Mouse (Mus musculus) gastrocnemius, postnatal 10 days (tissue): ENCODE results near the gene Cacna1c. TPM values are rescaled to one million over a fixed set of nuclear protein-coding genes. Genes with fewer than 3 reads are reported as not detected.

Source experiments
- DNase-seq: peaks from one replicate; pipeline ENCODE4 v3.0.0; 2021; ENCODE audit warnings: mixed read lengths
- total RNA-seq, 2 experiments: library from RNA; stranded (reverse); gene quantifications; 2 replicates each; pipeline ENCODE4 v1.2.3; 2021

Cacna1c gene
- total RNA-seq, 2 experiments from 2014 or later, result 5.2 to 7.3 TPM

GRCm38 (mm10) chr6:118848640-118849039 lies 347.6 kb downstream of the Cacna1c start:
- no peak for DNase-seq

GRCm38 (mm10) chr6:118847751-118848150 lies 348.5 kb downstream of the Cacna1c start:
- no peak for DNase-seq

- DNase-seq, result no peak
These were observed 350.4 kb downstream of the Cacna1c start for GRCm38 (mm10) chr6:118845829-118846228.

DNA sequence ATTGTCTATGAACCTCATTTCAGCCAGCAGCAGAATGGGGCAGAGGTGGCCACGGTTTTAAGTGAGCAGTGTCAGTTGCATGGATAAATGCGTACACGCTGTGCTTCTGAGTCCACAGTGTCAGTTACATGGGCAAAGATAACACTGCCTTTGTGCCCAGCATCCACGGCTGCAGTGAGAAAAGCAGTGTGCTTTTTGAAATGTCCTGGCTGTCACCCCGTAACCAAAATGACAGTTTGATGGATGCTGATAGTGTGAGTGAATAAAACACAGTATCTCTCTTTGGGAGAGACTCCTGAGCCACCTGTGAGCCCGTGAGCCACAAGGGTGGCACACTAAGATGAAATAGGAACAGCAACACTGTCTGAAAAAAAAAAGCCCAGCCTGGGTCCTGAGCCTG lies 351.0 kb downstream of the Cacna1c start:
- DNase-seq, result no peak

DNA sequence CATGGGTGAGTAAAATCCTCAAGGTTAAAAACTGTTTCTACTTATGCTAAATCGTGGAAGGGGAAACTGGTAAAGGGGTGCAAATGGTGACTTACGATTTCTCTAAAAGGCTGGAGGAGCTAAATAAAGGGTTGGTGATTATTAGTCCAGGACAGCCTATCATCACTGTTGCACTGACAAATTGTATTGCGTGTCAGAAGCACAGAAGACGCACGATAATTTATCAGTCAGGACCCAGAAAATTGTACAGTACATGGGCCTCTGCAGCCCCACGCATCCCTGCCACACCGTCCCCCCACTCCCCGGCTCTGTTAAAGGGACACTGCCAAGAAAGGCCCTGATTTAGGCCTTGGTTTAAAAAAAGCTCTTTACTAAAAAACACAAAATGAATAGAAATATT lies 352.7 kb downstream of the Cacna1c start:
- no peak for DNase-seq

GRCm38 (mm10) chr6:118841892-118842291 lies 354.3 kb downstream of the Cacna1c start:
- no peak for DNase-seq

GRCm38 (mm10) chr6:118838919-118839915 lies 357.0 kb downstream of the Cacna1c start:
- no peak for DNase-seq

GRCm38 (mm10) chr6:118836693-118837092 lies 359.5 kb downstream of the Cacna1c start:
- DNase-seq, result no peak

- no peak for DNase-seq
These were observed 362.2 kb downstream of the Cacna1c start for GRCm38 (mm10) chr6:118834046-118834445.

GRCm38 (mm10) chr6:118833049-118833448 lies 363.2 kb downstream of the Cacna1c start:
- DNase-seq, result no peak

DNA sequence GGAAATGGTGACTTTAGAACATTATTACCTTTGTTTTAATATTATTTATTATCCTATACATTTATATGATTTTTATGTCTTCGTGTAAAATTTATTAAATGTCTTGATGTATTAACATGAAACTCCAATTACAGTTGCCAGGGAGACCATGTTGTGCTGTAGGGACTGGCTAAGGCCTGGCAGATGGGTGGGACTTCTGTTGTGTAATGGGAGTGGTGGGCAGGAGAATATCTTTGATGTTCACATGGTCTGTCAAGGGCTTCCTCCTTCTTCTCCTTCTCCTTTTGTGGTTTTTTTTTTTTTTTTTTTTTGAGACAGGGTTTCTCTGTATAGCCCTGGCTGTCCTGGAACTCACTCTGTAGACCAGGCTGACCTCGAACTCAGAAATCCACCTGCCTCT lies 363.6 kb downstream of the Cacna1c start:
- no peak for DNase-seq

DNA sequence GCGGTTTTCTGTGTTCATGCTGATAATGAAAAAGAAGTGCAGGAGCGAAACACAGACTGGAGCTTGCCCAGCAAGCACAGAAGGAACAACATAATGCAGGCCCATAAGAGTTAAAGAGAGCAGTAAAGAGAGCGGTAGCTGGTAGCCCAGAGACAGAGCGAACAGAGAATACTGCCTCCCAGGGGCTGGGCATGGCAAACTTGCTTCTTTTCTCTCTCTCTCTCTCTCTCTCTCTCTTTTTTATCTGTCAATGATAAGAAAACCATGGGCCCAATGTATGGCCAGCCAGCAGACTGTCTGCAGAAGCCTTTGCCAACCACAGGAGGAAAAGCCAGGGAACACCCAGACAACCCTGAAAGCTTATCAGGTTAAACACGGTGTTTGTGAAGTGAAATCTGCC lies 365.4 kb downstream of the Cacna1c start:
- no peak for DNase-seq

GRCm38 (mm10) chr6:118828187-118828586 lies 368.0 kb downstream of the Cacna1c start:
- no peak for DNase-seq

DNA sequence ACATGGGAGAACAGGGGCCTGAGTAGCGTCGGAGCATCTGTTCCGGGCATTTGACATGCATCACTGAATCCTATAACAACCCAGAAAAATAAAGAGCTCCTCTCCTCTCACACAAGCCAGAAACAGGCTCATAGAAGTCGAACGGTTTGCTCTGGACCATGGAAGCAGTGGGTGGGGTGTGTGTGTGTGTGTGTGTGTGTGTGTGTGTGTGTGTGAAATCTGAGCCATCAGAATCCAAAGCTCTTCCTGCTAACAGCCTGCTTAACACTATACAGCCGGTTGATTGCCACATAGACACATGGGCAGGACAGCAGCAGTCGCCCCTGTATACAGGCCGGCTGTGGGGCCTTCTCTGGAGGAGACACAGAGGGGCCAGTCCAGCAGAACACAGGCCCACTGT lies 368.7 kb downstream of the Cacna1c start:
- no peak for DNase-seq

- DNase-seq, result no peak
These were observed 370.8 kb downstream of the Cacna1c start for GRCm38 (mm10) chr6:118825400-118825871.

GRCm38 (mm10) chr6:118821536-118821935 lies 374.7 kb downstream of the Cacna1c start:
- DNase-seq, result no peak

DNA sequence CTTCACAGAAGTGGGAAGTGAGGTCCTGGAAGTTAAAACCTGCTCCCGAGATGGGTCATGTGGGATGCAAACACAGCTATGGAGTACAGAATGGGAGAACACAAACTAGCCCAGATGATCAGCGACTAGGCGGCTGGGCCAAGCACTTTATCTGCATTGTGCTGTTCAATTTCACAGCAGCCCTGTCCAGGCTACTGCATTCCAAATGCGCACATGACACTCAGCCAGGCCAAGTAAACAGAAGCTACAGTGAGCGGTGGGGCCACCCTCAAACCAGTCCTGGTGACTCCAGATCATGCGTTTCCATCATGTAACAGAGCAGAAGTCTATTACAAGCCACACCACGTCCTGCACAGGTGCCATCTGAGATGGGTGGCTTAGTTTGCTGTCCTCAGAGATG lies 376.6 kb downstream of the Cacna1c start:
- DNase-seq, result no peak

DNA sequence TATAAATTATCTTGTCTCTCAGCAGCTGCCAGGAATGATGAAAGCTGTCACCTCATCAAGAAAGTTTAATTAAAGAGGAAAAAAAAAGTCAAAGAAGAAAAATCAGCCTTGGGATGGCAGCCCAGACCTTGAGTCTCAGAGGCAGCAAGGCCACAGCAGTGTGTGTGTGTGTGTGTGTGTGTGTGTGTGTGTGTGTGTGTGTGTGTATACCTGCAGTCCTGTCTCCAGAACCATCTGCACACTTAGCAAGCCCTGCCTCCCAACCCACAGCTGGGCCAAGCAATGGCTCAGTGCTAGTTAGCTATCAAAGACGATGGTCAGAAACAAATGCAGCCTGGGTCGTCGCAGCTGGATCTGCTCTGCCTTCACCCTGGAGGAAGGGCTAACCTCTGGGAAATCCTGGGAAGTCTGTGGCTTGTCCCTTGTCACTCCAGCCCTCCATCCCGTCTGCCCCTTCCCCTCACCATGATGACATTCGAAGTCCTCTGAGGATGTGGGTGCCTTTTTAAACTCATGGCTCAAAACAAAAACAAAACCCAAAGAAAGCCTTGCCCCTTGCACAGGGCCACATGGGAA lies 378.2 kb downstream of the Cacna1c start:
- DNase-seq, result no peak

DNA sequence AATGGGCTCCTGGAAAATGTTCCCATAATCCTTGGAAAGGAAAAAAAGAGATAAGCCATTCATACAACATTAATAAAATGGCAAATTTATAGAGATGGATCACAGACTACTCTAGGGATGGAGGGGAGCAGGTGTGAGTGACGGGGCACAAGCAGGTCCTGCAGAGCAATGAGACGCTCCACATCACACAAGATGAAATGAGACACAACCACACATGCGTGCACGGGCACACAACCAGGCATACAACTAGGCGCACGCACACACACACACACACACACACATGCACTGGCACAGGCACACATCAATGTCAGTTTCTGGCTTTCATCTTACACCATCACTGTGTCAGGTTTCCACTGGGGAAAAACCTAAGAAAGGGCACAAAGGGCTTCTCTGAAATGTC lies 380.0 kb downstream of the Cacna1c start:
- DNase-seq, result no peak

DNA sequence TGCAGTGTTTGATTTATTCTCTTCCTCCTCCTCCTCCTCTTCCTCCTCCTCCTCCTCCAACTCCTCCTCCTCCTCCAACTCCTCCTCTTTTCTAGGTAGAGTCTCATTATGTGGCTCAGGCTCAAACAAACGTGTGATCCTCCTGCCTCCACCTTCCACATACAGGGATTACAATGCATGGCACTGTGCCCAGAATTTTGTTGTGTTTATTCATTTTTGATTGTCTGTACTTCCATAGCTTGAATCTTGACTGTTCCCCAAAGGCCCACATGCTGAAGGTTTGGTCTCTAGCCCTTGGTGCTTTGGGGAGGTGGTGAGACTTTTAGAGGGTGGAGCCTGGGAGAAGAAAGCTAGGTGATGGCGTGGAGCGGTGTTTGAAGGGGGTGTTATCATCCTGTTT lies 383.7 kb downstream of the Cacna1c start:
- DNase-seq, result no peak

DNA sequence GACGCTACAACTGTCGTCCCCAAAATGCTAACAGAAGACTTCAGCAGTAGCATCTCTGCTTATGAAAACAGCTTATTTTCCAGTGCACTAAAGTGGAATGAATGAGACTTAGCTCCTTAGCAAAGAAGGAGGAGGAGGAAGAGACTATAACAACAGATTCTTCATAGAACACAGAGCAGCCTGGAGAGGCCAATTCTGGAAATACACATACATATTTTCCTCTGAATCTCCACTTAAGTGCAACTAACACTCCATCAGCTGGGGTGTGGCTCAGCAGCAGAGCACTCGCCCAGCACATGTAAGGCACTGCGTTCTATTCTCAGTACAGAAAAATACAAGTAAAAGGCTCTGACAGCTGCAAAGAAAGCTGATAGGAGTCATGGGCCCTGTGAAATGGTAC lies 384.2 kb downstream of the Cacna1c start:
- no peak for DNase-seq

GRCm38 (mm10) chr6:118810834-118811233 lies 385.4 kb downstream of the Cacna1c start:
- DNase-seq, result no peak

DNA sequence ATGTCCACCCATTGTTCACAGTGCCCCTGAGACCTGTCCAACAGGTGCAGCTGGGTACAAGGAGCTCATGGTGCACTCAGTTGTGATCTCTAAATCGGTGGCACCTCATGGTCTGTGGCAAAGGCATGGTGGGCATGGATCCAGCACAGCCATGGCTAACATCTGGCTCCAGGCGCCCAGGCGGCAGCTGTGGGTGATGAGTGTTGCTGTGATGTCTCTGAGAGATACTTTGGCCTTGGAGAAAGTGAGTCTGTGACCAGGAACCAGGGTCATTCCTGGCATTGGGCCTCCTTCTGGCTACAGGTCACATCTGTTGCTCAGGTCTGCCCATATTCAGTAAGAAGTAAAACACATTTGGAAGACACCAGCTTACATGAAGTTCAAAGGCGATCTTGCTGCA lies 391.1 kb downstream of the Cacna1c start:
- no peak for DNase-seq

DNA sequence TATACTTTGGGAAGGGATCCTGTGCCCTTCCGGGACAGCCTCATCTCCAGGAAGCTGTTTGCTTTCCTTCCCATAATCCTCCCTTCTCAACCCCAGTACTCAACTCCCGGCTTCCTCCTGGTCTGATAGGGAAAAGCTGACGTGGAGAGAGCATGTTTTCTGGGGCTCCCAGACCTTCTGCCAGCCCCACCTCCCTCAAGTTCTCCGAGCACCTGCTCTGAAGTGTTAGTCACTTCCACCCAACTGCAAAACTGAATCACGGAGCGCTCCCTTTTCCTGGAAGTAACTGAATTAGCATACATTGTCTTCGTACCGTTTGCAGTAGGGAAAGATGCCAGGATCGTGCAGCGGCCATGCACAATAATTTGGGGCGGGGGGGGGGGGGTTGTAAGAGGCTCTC lies 393.9 kb downstream of the Cacna1c start:
- no peak for DNase-seq
